Mouse (Mus musculus) ovary, postnatal 14 days (tissue): Measurements from ENCODE around the gene Pum1.

Experiments used
- DNase-seq: peaks from one replicate; pipeline ENCODE4 v3.0.0; 2022; ENCODE audit warnings: low spot score

Gene Pum1

GRCm38 (mm10) chr4:130735957-130736356, 72.8 kb downstream of the Pum1 start:
- no peak for DNase-seq

GRCm38 (mm10) chr4:130738527-130738926, 75.4 kb downstream of the Pum1 start:
- DNase-seq = peak; percentile 31

DNA sequence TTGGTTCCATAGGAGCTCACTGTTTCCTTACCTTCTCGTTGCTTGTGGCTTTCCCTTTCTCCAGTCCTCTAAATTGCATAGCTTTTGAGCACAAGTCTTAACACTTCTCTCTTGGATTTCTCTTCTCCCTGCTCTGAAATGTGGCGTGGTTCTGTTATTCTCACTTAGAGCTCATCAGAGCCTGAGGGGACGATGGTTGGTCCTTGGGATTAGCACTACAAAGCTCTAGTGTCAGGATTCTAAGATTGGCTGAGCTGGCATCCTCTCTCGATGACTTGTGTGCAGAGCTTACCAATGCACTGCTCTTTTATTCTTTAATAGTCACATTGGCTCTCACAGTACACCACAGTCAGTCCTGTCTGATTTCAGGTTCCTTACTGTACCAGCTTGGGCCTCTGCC, 80.9 kb downstream of the Pum1 start:
- no peak for DNase-seq

DNA sequence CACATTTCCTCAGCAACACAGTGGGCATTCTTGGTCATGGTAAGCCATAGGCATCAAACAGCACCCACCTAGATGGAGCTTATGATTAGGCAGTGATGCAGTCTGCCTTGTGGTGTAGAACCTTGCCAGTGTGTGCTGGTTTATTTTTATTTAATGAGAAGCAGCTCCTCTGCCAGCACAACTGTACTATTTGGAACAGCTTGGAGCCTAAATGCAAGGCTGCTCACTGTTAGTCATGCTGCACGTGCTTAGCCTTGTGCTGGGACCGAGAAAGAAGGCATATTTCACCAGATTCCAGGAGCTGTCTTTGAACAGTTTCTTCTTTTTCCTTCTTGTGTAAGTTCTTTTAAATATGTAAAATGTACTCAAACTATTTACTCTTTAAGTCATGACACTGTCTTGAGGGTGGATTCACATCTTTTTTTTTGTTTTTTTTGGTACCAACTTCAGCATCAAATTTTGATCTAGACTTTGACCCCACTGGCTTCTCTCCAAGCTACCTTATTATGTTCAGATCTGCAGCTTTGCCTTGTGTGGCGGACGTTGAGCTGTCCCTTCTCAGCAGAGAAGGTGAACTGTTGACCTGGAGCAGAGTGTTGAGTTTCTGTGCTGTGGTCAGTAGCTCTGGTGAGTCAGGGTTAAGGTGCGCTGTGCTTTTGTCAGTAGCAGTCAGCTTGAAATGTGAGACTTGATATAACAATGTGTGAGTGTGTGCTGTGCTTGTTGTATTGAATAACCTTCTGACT, 82.6 kb downstream of the Pum1 start:
- no peak for DNase-seq

DNA sequence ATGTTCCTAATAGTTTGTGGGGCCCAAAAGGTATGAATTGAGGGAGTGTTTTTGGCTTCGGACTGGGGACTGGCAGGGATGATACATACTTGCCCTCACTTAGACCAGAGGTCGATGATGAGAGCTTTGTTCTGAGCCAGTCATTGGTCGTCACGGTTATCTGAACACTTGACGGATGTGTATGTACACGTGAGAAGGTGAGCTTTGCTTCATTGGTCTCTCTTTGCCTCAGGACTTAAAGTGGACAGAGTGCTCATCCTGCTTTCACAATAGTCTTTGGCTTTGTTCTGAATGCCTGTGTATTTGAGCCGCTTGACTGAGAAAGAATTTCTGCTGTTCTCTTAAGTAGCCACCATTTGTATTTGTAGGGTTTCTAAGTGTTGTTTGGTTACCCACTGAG, 86.4 kb downstream of the Pum1 start:
- DNase-seq = no peak

DNA sequence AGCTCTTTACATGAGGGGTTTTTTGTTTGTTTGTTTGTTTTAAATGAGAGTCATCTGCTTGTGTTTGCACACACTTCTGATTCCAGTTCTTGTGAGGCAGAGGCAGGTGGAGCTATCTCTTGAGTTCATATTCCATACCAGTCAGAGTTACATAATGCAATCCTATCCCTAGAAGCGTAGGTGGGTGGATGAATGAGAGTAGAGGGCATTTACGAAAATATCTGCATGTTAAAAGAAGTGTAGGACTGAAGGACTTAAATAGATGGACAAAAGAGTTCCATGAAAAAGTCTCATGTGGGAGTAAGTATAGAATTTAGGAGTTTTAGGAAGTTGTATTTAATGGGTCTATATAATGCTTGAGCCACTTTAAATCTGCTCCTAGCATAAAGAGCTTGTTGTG, 88.8 kb downstream of the Pum1 start:
- no peak for DNase-seq

GRCm38 (mm10) chr4:130752591-130752990, 89.5 kb downstream of the Pum1 start:
- DNase-seq = no peak

DNA sequence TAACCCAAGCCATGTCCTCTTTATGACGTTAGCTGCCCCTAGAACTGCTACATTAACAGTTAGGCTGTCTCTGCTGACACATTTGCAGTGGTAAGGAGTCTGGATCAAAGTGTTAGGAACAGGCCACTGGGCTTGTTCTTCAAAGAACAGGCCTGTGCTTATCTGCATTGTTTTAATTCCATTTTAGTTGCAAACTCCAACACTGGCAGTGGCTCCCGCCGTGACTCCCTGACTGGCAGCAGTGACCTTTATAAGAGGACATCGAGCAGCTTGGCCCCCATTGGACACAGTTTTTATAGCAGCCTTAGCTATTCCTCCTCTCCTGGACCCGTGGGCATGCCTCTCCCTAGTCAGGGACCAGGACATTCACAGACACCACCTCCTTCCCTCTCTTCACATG, 90.6 kb downstream of the Pum1 start:
- DNase-seq = no peak

GRCm38 (mm10) chr4:130754776-130755175, 91.7 kb downstream of the Pum1 start:
- DNase-seq = no peak

- DNase-seq = no peak
Observed at GRCm38 (mm10) chr4:130759875-130760274, 96.8 kb downstream of the Pum1 start.

GRCm38 (mm10) chr4:130761809-130762208, 98.7 kb downstream of the Pum1 start:
- DNase-seq = no peak

DNA sequence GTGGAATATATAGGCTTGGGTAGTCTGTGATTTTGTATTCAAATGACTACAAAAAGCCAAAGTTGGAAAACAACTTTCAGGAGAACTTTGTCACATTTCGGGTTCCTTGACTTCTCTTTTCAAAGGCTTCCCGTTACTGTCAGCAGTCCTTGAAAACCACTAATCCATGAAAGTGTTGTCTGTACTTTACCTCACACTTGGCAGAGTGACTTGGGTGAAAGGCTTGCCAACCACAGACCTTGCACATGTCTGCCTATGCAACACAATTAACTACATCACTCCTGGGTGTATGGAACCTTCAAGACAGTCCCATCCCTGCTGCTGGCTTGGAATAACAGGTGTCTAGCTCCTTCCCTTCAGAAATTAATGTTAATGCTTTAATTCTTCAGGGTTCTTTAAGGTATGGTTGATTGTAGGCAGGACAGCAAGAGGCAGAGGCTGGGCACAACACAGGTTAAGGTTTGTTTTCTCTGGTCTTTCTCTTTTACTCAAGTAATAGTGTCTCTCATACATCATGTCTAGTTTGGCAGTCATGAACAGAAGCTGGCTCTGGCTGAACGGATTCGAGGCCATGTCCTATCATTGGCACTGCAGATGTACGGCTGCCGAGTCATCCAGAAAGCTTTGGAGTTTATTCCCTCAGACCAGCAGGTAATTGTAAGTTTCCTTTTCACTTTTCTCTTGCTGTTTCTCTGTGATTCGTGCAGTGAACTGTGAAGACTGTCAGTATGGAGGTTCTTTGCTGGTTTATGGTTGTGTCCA, 102.5 kb downstream of the Pum1 start:
- no peak for DNase-seq

- no peak for DNase-seq
Observed at GRCm38 (mm10) chr4:130766387-130766786, 103.3 kb downstream of the Pum1 start.

DNA sequence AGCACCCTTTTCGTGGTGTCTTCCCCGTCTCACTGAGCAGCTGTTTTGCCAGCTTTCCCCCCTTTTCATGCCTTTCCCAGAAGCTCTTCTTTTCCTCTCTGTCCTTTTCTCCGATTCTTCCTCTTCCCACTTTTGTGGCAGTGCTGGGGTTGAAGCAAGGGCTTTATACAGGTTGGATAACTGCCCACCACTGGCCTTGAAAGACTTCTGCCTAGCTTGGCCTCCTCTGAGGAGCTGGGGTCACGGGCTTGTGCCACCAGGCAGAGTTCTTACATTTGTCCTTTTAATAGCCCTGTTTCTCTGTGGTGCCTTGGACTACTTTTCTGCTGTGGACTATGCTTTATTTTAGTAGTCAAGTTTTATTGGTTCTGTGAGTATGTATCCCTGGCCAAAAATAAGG, 103.8 kb downstream of the Pum1 start:
- no peak for DNase-seq

- no peak for DNase-seq
Observed at GRCm38 (mm10) chr4:130773899-130774298, 110.8 kb downstream of the Pum1 start.

- DNase-seq = no peak
Observed at GRCm38 (mm10) chr4:130774822-130775221, 111.7 kb downstream of the Pum1 start.

GRCm38 (mm10) chr4:130777647-130778046, 114.5 kb downstream of the Pum1 start:
- DNase-seq = no peak

DNA sequence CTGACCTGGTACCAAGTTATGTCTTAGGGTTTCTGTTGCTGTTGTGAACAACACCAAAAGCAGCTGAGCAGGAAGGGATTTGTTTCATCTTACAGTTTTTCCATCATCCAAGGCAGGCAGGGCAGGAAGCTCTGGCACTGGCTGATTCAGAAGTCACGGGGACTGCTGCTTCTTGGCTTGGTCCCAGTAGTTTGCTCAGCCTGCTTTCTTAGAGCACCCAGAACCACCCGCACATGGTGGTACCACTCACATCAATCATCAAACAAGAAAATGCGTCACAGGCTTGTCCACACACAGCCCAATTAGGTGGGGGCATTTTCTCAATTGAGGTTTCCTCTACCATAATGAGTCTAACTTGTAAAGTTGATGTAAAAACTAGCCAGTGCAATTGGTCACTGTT, 115.9 kb downstream of the Pum1 start:
- no peak for DNase-seq

- no peak for DNase-seq
Observed at GRCm38 (mm10) chr4:130782492-130782891, 119.4 kb downstream of the Pum1 start.

DNA sequence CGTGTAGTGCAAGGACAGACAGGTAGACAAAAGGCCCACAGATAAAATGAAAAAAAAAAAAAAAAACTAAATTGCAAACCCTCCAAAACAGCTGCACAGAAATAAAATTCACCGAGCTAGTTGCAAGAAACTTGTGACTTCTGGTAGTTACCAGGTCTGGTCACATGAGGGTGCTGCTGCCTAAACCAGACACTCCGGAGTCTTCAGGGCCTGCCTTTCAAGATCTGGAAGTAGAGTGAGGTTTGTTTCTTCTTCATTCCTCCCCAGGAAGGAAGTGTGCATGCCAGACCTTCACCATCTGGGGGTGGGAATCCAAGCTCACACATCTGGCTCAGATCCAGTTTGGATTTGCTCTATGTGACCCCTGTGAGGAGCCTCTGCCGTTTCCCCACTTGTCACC, 121.6 kb downstream of the Pum1 start:
- DNase-seq = peak; percentile 35

DNA sequence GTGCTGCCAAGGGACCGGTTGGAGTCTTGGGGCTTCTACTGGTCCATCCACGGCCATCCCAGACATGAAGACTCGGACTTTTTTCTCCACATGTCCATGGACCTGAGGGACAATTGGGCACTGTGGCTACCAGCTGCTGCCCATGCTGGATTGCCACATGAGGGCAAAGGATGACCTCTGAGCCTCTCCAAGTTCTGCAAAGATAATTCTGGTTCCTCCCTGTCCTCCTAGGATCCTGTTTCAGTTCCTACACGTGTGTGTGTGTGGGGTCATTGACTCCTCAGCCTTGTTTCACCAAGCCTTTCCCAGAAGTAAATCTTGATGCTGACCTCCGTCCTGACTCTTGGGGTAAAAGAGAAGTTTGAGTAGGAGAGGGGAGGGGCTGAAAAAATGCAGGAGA, 124.4 kb downstream of the Pum1 start:
- DNase-seq = no peak

- peak; percentile 82 for DNase-seq
Observed at GRCm38 (mm10) chr4:130790180-130790579, 127.1 kb downstream of the Pum1 start.

DNA sequence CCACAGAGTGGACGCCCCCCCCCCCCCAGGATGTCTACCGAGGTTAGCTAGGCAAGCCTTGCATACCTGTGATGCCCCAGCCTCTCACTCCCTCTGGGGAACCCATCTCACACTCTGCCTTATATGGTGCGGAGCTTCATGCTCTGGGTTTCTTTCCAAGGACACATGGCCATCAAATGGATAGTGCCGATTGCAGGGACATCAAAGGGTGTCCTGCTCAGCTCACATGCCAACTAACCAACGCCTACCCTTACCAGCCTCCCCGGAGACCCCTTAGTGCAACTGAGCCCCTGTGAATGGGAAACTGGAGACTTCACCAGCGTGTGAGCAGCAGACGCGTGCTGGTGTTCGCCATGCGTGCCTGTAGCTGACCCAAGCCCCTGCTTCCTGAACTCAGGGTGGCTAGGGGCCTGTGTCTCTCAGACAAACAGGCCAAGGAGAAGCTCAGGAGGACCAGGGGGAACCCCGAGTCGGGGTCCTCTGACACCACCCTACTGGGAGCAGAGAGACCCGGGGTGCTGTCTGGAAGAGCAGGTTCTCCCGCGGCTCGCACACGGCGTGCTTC, 128.8 kb downstream of the Pum1 start:
- DNase-seq = no peak
